Mouse (Mus musculus): ENCODE measurements at regions not wholly inside any gene's neighbourhood (a gene's known extent, or its start where the extent isn't known, plus 50 kb on each side); places are given as distances from the start of the nearest gene placed in this dataset.

GRCm38 (mm10) chr3:37916281-37916680, 192.0 kb upstream of the Gm5148 start:
- no peak for DNase-seq (ENCODE audit: low read depth)

DNA sequence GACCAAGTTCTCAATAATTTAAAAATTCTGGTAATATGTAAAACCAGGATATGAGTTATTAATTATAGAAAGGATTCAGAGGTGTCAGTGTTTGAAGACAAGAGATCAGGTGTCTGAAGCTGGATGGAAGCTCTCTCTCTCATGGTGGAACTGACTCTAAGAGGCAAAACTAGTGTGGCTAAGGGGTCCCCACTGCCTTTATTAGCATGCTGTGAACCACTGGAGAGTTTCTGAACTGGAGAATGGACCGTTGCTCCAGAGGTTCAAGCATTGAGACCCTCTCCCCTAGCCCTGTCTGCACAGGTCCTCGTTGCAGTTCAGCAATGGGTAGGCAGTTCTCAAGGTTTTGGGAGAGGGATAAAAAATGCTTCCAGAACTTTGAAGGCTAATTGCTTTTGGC, 191.4 kb upstream of the Gm5148 start:
- no peak for DNase-seq (ENCODE audit: low read depth)

- DNase-seq (ENCODE audit: low read depth), result no peak
Measured at GRCm38 (mm10) chr3:37914136-37914535, 189.8 kb upstream of the Gm5148 start.

DNA sequence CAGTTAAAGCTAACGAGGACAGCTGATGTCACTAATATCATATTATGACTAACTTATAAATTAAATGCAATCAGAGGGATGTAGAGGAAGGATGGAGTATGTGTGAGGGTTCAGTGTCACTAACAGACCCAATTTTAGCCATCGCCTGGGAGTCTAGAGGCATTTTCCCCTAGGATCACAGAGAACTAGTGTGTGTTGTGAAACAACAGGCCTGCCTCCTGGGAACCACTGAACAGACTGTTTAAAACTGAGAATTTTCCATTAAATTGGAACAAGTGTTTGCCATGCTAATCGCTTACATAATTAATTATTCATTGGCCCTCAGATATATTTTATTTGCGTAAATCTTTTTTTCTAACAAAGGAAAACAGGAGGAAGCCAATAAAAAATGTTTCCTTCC, 185.5 kb upstream of the Gm5148 start:
- DNase-seq (ENCODE audit: low read depth), result no peak

- no peak for DNase-seq (ENCODE audit: low read depth)
Measured at GRCm38 (mm10) chr3:37909008-37909407, 184.7 kb upstream of the Gm5148 start.

GRCm38 (mm10) chr3:37908456-37908855, 184.2 kb upstream of the Gm5148 start:
- DNase-seq (ENCODE audit: low read depth), result no peak

DNA sequence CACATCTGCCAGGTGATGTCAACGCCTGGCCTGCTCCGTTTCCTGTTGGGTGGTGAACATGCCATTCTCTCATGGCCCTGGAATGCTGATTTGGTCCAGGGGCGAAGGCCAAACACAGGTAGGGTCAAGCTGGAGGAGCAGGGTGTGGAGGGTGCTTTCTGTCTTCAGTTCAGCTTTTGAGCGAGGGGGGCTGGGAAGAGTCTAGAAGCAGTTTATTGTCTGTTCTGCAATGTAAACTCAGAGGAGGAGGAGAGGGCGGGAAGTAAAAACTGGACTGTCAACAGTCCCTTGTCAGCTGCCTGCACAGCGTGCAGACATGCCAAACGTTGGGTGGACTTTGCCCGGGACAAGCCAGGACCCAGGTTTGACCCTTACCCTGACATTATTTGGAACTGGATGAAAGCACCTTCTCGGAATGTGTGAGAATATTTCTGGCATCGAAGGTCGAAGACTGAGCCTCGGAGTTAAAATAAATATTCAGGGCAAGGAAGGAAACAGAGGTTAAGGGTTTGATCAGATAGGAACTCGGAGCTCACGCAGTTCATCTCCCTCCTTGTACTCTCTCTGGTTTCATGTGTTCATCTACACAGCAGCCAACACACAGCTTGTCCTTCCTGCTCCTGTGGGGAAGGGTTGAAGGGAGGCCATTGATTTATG, 183.3 kb upstream of the Gm5148 start:
- DNase-seq (ENCODE audit: low read depth), result no peak

- DNase-seq (ENCODE audit: low read depth), result no peak
Measured at GRCm38 (mm10) chr3:37906806-37907251, 182.5 kb upstream of the Gm5148 start.

GRCm38 (mm10) chr3:37904188-37904587, 179.9 kb upstream of the Gm5148 start:
- no peak for DNase-seq (ENCODE audit: low read depth)

- no peak for DNase-seq (ENCODE audit: low read depth)
Measured at GRCm38 (mm10) chr3:37903482-37903881, 179.2 kb upstream of the Gm5148 start.

DNA sequence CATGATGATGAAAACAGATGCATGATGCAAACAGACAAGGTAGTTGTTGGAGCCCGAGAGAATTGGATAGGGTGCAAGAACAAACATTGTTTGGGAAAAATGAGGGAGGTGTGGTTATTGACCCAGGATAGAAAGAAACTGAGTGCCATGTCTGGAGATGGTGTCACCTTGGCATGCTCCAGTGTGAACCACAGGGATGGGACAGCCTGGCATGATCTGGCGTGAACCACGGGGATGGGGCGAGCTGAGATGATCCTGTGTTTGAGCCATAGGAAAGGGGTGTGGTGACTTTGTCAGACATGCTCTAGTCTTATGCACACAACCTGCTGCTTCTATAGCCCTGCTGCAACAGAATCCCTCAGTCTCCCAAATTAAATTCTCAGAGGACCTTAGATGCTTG, 178.7 kb upstream of the Gm5148 start:
- no peak for DNase-seq (ENCODE audit: low read depth)

GRCm38 (mm10) chr3:37897392-37897791, 173.1 kb upstream of the Gm5148 start:
- DNase-seq (ENCODE audit: low read depth), result no peak

GRCm38 (mm10) chr3:37896821-37897311, 172.6 kb upstream of the Gm5148 start:
- no peak for DNase-seq (ENCODE audit: low read depth)

DNA sequence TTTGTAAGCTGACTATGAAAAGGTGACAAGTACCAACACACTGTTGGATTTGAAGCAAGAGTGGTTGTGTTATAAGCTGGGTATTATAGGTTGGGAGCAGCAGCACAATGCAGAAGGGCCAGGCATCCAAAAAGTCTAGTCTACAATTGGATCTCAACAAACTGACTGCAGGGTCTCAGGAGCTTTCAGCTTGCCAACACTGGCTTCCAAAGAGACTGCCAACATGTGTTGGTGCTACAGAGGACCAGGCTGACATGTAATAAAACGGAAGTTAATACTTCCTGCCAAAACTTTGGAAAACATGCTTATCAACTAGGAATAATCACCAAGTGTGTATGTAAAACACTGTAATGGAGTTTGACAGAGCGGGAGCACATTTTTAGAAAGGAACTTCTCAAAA, 170.3 kb upstream of the Gm5148 start:
- no peak for DNase-seq (ENCODE audit: low read depth)

- no peak for DNase-seq (ENCODE audit: low read depth)
Measured at GRCm38 (mm10) chr3:37890202-37890601, 165.9 kb upstream of the Gm5148 start.

- DNase-seq (ENCODE audit: low read depth), result no peak
Measured at GRCm38 (mm10) chr3:37888455-37888854, 164.2 kb upstream of the Gm5148 start.

DNA sequence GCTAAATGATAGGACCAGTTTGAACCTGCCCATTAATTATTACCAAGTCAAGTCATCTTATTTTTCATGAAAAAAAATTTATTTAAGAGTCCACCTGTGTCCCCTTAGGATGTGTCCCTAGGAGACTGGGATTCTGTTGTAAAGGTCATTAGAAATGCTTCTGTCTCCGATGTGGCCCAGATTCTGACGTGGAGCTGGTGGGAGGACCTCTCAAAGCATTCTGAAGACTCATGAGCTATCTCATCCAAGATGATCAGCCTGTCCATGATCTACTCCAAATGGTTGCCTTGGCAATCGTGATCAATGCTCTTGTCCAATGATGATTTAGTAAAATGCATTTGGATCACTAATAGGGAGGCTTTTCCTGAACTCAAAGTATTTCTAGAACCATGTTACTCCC, 163.4 kb upstream of the Gm5148 start:
- no peak for DNase-seq (ENCODE audit: low read depth)

DNA sequence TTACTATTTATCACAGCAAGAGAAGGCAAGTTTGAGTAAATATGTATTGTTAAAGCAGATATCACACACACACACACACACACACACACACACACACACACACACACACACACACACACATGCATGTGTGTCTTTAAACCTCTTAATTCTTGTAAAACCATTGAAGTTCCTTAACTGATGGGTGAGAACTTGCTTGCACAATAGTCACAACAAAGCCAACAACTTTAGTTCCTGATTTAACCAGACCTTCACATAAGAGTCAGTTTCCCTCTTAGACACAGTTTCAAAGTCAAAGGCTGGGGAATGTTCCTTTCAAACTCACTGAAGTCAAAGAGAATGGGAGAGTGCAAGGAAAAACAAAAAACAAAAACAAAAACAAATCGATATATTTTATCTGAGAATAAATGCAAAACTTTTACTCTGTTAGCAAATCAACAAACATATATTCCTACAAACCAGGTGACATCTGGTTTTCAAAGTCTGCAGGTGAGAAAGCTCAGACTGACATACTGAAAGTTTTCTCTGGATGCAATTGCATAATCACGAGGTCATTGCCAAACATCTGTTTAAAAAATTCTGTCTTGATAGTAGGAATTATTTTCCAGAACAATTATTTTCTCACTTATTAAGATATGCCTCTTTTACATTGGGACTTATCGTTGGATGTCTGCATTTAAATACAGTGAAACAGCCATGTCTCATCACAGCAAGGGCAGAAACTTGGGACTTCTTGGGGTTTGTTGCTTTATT, 162.6 kb upstream of the Gm5148 start:
- no peak for DNase-seq (ENCODE audit: low read depth)

GRCm38 (mm10) chr3:37885776-37886175, 161.5 kb upstream of the Gm5148 start:
- no peak for DNase-seq (ENCODE audit: low read depth)

GRCm38 (mm10) chr3:37882417-37882816, 158.1 kb upstream of the Gm5148 start:
- no peak for DNase-seq (ENCODE audit: low read depth)

- no peak for DNase-seq (ENCODE audit: low read depth)
Measured at GRCm38 (mm10) chr3:37881016-37881415, 156.7 kb upstream of the Gm5148 start.

DNA sequence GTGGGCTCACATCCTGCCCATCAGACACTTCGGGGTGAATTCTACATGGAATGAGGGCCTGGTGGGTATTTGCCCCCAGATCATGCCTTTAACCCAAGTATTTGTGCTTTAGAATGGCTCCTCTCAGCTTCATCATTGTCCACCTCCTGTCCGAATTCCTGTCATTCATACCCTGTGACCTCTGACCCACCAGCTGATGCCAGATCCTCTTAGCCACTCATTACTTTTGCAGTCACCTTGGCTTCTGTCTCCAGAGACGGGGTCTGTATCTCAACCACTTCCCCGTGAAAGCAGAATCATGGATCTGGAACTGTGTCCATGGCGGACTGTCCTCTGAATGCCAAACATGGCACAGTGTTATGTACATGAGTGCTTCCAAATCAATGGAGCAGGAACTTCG, 154.8 kb upstream of the Gm5148 start:
- DNase-seq (ENCODE audit: low read depth), result no peak

- DNase-seq (ENCODE audit: low read depth), result no peak
Measured at GRCm38 (mm10) chr3:37876016-37876765, 151.9 kb upstream of the Gm5148 start.

All from naive thymus-derived CD4-positive, alpha-beta T cell, adult 2 months (primary cell).